Mouse (Mus musculus) embryonic facial prominence, embryonic 15.5 days (tissue): ENCODE results near the gene Vmn1r221. TPM values are rescaled to one million over a fixed set of nuclear protein-coding genes. Genes with fewer than 3 reads are reported as not detected.
"Not testable (repeated sequence)": the region's sequence is repeated elsewhere in the genome, so short reads cannot be mapped to it uniquely, and the experiment has no call there.

ENCODE experiments used
- ATAC-seq: fragments of 200-750 bp; cut with Nextera tagmentation; 2 replicates; pipeline ENCODE4 v1.8.0; 2017; ENCODE audit warnings: low read depth, moderate TSS enrichment; ENCODE audit not compliant: insufficient number of reproducible peaks, low FRiP score, low TSS enrichment
- H3K27ac ChIP-seq: fragments of 300-500 bp; sonication (generic); replicated peaks from 2 replicates; pipeline ENCODE4 v1.5.1; 2015; ENCODE audit warnings: mild to moderate bottlenecking, inconsistent platforms
- H3K27me3 ChIP-seq: fragments of 300-500 bp; sonication (generic); 2 replicates; pipeline ENCODE4 v1.6.1; 2015; ENCODE audit warnings: inconsistent platforms
- H3K36me3 ChIP-seq: fragments of 300-500 bp; sonication (generic); 2 replicates; pipeline ENCODE4 v1.6.1; 2015; ENCODE audit warnings: mild to moderate bottlenecking, inconsistent platforms
- H3K4me1 ChIP-seq: fragments of 300-500 bp; sonication (generic); 2 replicates; pipeline ENCODE4 v1.6.1; 2015; ENCODE audit warnings: inconsistent platforms
- H3K4me2 ChIP-seq: fragments of 300-500 bp; sonication (generic); replicated peaks from 2 replicates; pipeline ENCODE4 v1.6.1; 2015; ENCODE audit warnings: mild to moderate bottlenecking, inconsistent platforms
- H3K4me3 ChIP-seq: fragments of 300-500 bp; sonication (generic); replicated peaks from 2 replicates; pipeline ENCODE4 v1.5.1; 2015; ENCODE audit warnings: mild to moderate bottlenecking, inconsistent platforms
- H3K9ac ChIP-seq: fragments of 300-500 bp; sonication (generic); 2 replicates; pipeline ENCODE4 v1.6.1; 2015; ENCODE audit warnings: inconsistent platforms
- H3K9me3 ChIP-seq: fragments of 300-500 bp; sonication (generic); replicated peaks from 2 replicates; pipeline ENCODE4 v1.6.1; 2016; ENCODE audit warnings: inconsistent platforms
- WGBS: fragments of 180-500 bp; shearing (Covaris S2); methylation state at CpG from one replicate; pipeline ENCODE4 v1.1.7; 2015; 5-methylcytosine and 5-hydroxymethylcytosine counted together
- polyA plus RNA-seq: library from polyadenylated mRNA; unstranded; fragments of >200 nt; fragmentation: Nextera tagmentation; extraction: Ambion mirVana; gene quantifications from 2 replicates; pipeline ENCODE4 v1.2.1, GENCODE M21; 2015

Gene Vmn1r221
- polyA plus RNA-seq = not detected in 2 replicates

DNA sequence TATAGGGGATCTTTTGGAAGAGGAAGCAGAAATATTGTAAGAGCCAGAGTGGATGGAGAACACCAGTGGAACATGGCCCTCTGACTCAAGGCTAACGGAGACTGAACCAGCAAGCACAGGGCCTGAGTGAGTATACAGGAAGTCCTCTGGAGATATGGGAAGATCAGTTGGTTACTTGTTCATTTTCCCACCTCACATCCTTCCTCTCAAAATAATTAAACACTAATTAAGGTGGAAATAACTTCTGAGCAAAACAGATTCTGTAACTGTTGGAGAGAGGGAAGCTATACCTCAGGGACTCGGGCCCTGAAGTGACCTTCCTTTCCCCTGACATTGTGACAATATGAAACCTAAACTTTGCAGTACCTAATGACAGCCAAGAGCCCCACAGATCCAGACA, at the start of gene Vmn1r221:
Gene Vmn1r221, plus strand, starts transcription at position 301 of the 400 bp plus-strand sequence.
- not testable (repeated sequence) for H3K4me2 ChIP-seq, H3K9ac ChIP-seq, H3K27ac ChIP-seq, ATAC-seq, H3K9me3 ChIP-seq, H3K4me3 ChIP-seq, H3K27me3 ChIP-seq, H3K36me3 ChIP-seq, H3K4me1 ChIP-seq
- 72% methylated on average over 2 of the region's 2 CpGs for WGBS

DNA sequence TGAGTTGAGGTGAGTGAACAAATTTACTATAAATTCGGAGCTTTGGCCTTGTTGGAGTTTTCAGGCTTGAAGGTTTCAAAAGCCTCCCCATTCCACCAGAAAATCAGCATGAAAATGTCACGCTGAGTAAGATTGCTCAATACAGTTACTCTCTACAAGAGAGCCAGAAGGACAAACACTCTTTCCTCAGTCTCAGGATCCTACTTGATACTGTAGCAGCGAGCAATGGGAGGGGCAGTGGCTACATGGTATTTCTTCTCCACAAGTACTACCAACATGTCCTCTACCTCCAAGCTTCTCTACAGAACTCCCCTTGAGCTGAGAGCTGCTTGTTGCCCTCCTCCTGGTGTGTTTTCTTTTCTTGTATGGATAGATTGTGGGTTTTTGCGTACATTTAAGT, 47.5 kb upstream of the Vmn1r221 start:
- H3K4me3 ChIP-seq, ATAC-seq, H3K9ac ChIP-seq: not testable (repeated sequence)

DNA sequence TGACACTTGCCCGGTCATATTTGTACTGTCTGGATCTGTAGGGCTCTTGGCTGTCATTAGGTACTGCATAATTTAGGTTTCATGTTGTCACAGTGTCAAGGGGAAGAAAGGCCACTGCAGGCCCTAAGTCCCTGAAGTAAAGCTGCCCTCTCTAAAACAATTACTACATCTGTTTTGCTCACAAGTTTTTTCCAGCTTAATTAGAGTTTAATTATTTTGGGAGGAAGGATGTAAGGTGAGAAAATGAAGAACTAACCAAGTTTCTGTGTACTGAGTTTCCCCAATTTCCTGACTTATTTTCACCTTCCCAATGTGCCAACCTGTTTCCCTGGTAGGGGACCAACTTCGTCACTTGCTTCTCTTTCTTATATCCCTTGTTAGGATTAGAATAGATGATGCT, 26.1 kb upstream of the Vmn1r221 start, which contains the start of gene Vmn1r220:
Gene Vmn1r220, minus strand, starts transcription at position 101 of the 400 bp plus-strand sequence.
- H3K27ac ChIP-seq = no peak within 1 kb of the TSS

More for the DNA sequence above, 47.5 kb upstream of the Vmn1r221 start:
- not testable (repeated sequence) for H3K4me1 ChIP-seq, H3K4me2 ChIP-seq, H3K27ac ChIP-seq, H3K27me3 ChIP-seq, H3K36me3 ChIP-seq, H3K9me3 ChIP-seq
- 76% methylated on average over 4 of the region's 4 CpGs for WGBS

DNA sequence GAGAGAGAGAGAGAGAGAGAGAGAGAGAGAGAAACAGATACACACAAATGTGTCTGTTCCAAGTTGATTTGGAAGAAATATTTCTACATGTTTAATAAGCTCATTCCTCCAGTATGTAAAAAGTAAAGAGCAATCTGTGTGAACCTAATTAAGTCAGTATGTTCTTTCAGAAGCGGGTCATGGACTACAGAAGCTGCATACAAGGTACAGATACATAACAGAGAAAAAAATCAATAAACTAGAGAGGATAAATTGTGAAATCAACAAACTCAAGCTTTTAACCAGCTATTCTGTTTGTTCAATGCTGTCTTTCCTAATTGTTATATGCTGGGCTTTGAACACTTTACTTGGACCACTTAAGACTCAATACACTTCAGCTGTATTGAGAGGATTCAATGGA, 10.0 kb upstream of the Vmn1r221 start:
- 62% methylated on average over 1 of the region's 1 CpGs for WGBS
- not testable (repeated sequence) for H3K27me3 ChIP-seq, H3K9me3 ChIP-seq, H3K4me2 ChIP-seq, H3K4me1 ChIP-seq, H3K9ac ChIP-seq, H3K27ac ChIP-seq, H3K36me3 ChIP-seq, ATAC-seq, H3K4me3 ChIP-seq

More for the DNA sequence above, 26.1 kb upstream of the Vmn1r221 start, which contains the start of gene Vmn1r220:
- Histone ChIP-seq H3K9ac (no peak within 1 kb of the TSS), H3K4me2 (no peak within 1 kb of the TSS), H3K9me3 (no peaks in the 10 kb centered on the region), H3K36me3 (no peaks in the 10 kb centered on the region), H3K4me3 (no peak within 1 kb of the TSS), H3K4me1 (no peaks in the 10 kb centered on the region), H3K27me3 (no peaks in the 10 kb centered on the region)
- 85% methylated on average over 2 of the region's 2 CpGs for WGBS
- ATAC-seq = no peak

DNA sequence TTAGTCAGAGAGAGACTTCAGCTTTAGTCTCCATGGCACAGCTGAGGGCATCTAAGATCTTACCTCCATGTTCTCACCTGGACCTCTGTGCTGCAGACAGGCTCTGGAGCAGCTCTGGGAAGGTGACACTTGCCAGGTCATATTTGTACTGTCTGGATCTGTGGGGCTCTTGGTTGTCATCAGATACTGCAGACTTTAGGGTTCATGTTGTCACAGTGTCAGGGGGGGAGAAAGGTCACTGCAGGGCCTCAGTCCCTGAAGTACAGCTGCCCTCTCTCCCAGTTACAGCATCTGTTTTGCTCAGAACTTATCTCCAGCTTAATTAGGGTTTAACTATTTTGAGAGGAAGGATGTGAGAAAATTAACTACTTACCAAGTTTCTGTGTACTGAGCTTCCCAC, 21.9 kb downstream of the Vmn1r221 start, which contains the start of gene Vmn1r222:
Gene Vmn1r222, minus strand, starts transcription at position 101 of the 400 bp plus-strand sequence.
- not testable (repeated sequence) for H3K27me3 ChIP-seq, H3K4me3 ChIP-seq, H3K4me2 ChIP-seq, H3K4me1 ChIP-seq, H3K9ac ChIP-seq, H3K36me3 ChIP-seq, H3K9me3 ChIP-seq, ATAC-seq, H3K27ac ChIP-seq

- H3K4me2 ChIP-seq, ATAC-seq, H3K4me1 ChIP-seq, H3K9ac ChIP-seq, H3K4me3 ChIP-seq, H3K36me3 ChIP-seq, H3K27ac ChIP-seq, H3K9me3 ChIP-seq, H3K27me3 ChIP-seq: not testable (repeated sequence)
- WGBS = 81% methylated on average over 1 of the region's 1 CpGs
Observed at GRCm38 (mm10) chr13:23246834-23247233, 32.9 kb downstream of the Vmn1r221 start, which contains the start of gene Vmn1r223. TSS of gene Vmn1r223 (plus strand) at chr13:23247134.

GRCm38 (mm10) chr13:23258546-23259048, 44.7 kb downstream of the Vmn1r221 start:
- Histone ChIP-seq H3K4me3 (no peak overlapping the region), H3K9ac (no peak overlapping the region), H3K9me3 (no peaks in the 10 kb centered on the region), H3K4me2 (no peak overlapping the region), H3K27ac (no peak overlapping the region), H3K27me3 (no peaks in the 10 kb centered on the region), H3K36me3 (no peaks in the 10 kb centered on the region), H3K4me1 (no peaks in the 10 kb centered on the region)
- WGBS = 74% methylated on average over 2 of the region's 2 CpGs
- ATAC-seq = no peak

DNA sequence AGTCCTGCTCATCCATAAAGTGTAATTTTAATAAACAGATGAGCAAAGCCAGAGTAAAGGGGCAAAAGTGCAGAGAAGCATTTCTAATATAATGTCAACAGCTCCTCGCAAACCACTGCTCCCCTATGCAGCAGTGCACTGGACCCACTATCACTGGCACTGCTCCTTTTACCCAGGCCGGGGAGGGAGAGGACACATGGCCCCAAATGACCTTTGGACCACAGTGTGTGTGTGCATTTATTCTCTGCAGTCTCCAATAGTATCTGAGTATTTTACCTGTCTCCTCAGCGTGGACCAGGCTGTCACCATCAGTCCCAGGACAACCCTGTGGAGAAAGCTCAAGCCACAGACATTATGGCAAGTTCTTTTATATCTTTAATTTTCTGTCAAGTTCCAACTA, 54.7 kb downstream of the Vmn1r221 start:
- H3K9ac ChIP-seq, H3K9me3 ChIP-seq, H3K27me3 ChIP-seq, ATAC-seq, H3K4me2 ChIP-seq, H3K4me3 ChIP-seq, H3K27ac ChIP-seq, H3K4me1 ChIP-seq, H3K36me3 ChIP-seq: not testable (repeated sequence)
- WGBS = 86% methylated on average over 3 of the region's 3 CpGs

GRCm38 (mm10) chr13:23269127-23269526, 55.2 kb downstream of the Vmn1r221 start:
- ATAC-seq, H3K9ac ChIP-seq, H3K27ac ChIP-seq, H3K36me3 ChIP-seq, H3K4me1 ChIP-seq, H3K4me2 ChIP-seq, H3K4me3 ChIP-seq, H3K27me3 ChIP-seq, H3K9me3 ChIP-seq: not testable (repeated sequence)
- WGBS = 39% methylated on average over 4 of the region's 4 CpGs

DNA sequence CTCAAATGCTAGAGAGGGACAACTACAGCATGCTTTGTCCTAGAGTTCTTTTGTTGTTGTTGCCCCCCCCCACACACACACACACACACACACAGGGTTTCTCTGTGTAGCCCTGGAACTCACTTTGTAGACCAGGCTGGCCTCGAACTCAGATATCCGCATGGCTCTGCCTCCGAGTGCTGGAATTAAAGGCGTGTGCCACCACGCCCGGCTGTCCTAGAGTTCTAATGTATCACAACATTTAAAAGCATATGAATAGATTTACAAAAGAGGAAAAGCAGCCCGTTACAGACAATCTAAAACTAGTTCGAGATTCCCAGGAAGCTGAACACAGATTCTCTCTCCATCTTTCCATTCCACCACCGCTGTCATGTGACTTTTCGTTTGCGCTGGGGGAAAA, 55.8 kb downstream of the Vmn1r221 start:
- peak overlapping the region; percentile 31 for H3K4me3 ChIP-seq
- H3K4me2 ChIP-seq = peak overlapping the region; percentile 44
- no peak for ATAC-seq
- H3K9ac ChIP-seq = no peak overlapping the region
- peaks cover 5% of the 10 kb centered on the region for H3K27me3 ChIP-seq
- 17% methylated on average over 11 of the region's 11 CpGs for WGBS
- peaks cover 7% of the 10 kb centered on the region; the same call in 1 of the 2 replicates for H3K4me1 ChIP-seq
- no peaks in the 10 kb centered on the region for H3K9me3 ChIP-seq
- H3K27ac ChIP-seq = no peak overlapping the region
- H3K36me3 ChIP-seq = no peaks in the 10 kb centered on the region

DNA sequence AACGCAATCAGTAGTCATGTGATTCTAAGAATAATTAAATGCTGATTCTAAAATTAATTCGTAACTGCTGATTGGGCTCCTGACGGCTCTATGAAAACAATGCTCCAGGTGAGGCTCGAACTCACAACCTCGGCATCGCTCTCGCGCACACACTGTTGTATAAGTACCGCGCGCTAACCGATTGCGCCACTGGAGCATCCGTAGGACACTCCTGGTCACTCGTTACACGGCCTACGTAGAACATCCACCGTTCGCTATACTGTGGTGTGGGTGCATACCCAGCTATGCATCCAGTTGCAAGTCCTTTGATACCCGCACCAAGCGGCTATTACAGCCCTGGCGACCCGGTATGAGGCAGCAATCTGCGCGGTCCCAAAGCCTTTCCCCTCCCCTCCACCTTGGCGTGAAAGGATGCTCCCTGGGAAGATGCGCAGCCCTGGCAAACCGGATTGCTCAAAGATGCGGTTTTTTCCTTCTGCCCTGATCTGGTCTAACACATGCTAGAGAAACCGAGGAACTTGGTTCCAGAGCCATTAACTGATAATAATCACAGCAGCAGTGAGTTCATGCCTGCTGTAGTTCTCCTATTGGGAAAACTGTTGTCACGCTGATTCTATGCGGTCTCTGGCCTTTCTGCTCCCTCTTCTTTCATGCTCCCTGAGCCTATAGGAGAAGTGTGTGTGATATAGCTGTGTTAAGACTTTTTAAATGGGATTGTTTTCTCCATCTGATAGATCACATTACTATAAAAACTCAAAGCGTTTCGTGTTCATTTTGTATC, 56.6 kb downstream of the Vmn1r221 start:
- H3K36me3 ChIP-seq = no peaks in the 10 kb centered on the region
- H3K27ac ChIP-seq = no peak overlapping the region
- H3K27me3 ChIP-seq = peaks cover 5% of the 10 kb centered on the region
- peaks cover 7% of the 10 kb centered on the region; the same call in 1 of the 2 replicates for H3K4me1 ChIP-seq
- peak overlapping the region; percentile 31 for H3K4me3 ChIP-seq
- H3K9me3 ChIP-seq = no peaks in the 10 kb centered on the region
- no peak overlapping the region for H3K9ac ChIP-seq
- peak; percentile 65; the same call in 1 of the 2 replicates for ATAC-seq
- WGBS = 2% methylated on average over 34 of the region's 34 CpGs
- H3K4me2 ChIP-seq = peak overlapping the region; percentile 44
